Mouse (Mus musculus) urinary bladder, adult 2 months (tissue): ENCODE results near the gene Pou2f2. TPM values are rescaled to one million over a fixed set of nuclear protein-coding genes. Genes with fewer than 3 reads are reported as not detected.
"Not testable (repeated sequence)": the region's sequence is repeated elsewhere in the genome, so short reads cannot be mapped to it uniquely, and the experiment has no call there.

Source experiments
- DNase-seq: peaks from one replicate; pipeline ENCODE4 v3.0.0; 2022; ENCODE audit warnings: low spot score
- polyA plus RNA-seq: library from polyadenylated mRNA; depleted of rRNA; stranded (reverse); fragments of >200 nt; gene quantifications from 2 replicates; pipeline ENCODE4 v1.2.3, GENCODE M21; 2012; rRNA removed

Pou2f2 gene
- polyA plus RNA-seq, 1 experiment: 0.65 TPM

GRCm38 (mm10) chr7:25067338-25067737 lies 112.2 kb downstream of the Pou2f2 start:
- DNase-seq: no peak

- DNase-seq: no peak
These were observed 115.6 kb downstream of the Pou2f2 start for GRCm38 (mm10) chr7:25063900-25064299.

DNA sequence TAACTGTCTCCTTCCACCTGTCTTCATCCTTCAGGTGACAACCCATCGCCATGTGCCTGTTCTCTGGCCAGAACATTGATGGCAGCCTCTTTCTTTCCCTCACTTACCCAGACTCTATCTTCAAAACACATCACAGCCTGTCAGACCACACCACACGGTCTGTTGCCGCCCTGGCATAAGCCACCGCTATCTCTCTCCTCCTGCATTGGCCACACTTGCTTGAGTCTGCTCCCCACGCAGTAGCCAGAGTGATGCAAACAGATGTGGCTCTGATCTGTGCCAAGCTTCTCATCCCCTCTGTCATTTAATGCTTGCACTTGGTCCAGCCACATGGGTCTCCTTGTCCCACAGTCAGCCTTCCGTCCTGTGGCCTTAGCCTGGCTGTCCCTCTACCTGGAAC lies 116.2 kb downstream of the Pou2f2 start:
- no peak for DNase-seq

DNA sequence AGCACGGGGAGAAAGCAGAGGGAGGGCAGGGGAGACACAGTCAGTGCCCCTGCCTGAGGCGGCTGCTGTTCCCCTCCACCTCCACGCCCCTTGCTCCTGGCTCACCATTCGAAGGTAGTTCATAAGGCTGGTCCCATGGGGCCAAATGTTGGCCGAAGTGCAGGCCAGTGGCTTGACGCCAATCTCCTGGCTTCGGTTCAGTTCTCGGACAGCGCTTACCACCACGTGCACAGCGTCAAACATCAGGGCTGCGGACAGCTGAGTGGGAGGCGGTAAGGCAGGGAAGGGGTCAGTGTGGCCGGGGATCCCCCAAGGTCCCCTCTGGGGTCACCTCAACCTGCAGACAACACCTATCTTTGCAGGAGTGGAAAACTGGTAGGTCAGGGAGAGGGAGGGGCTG lies 120.7 kb downstream of the Pou2f2 start:
- no peak for DNase-seq

DNA sequence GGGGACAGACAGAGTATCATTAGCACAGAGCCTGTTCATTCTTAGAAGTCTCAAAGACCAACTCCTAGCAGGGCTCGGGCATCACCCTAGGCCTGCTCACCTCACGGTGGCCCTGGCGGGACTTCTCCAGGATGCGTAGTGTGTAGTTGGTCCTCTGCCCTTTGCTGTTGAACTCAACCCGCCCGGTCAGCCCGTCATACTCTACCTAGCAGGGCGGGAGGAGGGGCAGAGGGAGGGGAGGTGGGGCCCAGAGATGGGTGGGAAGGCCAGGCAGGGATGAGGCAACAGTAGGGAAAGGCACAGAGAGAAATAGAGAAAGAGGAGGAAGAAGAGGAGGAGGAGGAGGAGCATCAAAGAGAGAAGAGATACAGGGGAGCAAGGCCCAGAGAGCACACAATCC lies 121.1 kb downstream of the Pou2f2 start:
- DNase-seq: no peak

DNA sequence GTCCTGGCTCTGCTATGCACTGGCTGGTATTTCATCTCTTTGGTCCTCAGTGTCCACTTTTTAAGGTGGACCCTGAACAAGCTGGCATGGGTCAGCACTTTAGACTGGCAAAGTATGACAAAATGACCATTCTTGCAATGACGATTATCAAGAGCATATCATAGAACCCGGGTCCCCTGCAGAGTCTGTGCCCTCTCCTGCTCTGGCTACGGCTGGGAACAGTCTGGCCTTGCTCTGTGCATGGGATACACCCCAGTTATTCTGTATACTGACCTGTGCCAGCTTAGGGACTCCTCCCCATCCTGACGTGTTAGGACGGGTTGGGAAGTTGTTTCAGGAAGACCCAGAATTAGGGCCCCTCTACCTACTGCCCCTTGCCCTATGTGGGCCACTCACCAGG lies 121.6 kb downstream of the Pou2f2 start:
- DNase-seq: no peak

DNA sequence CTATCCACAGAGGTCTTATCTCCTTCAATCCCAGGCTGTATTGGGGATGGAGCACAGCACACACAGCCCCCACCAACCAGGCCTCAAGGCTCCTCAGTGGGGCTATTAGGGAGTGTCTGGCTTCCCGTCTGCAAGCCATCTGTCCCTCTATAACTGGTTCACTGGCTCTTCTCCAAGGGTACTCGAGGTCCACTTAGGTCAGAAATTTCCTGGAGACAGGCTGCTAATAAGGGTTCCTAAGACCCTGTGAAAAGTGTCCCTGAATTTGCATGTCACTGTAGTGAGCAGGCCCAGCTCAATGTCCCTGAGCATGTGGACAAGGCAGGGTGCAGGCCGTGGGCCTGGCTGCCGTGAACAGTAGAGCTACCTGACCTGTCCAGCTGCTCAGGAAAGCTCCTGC lies 122.6 kb downstream of the Pou2f2 start:
- no peak for DNase-seq

DNA sequence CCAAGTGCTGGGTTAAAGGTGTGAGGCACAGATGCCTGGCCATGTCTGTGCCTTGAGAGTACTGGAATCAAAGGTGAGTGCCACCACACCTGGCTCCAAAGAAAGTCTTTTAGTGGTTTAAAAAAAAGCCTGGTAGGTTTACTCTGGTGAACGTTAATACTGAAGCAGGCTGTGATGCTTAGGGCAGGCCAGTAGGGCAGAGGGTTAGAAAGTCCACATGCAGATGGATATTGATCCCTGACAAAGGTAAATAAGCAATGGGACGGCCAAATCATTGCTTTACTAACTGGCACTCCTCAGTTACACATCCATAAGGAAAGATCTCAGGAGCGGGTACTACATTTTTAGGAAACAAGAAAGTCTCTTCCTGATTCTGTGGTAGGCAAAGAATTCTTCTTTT lies 126.9 kb downstream of the Pou2f2 start:
- DNase-seq: no peak

- DNase-seq: no peak
These were observed 130.1 kb downstream of the Pou2f2 start for GRCm38 (mm10) chr7:25049295-25049930.

- no peak for DNase-seq
These were observed 132.2 kb downstream of the Pou2f2 start for GRCm38 (mm10) chr7:25047363-25047762.

GRCm38 (mm10) chr7:25044599-25044998 lies 134.9 kb downstream of the Pou2f2 start:
- not testable (repeated sequence) for DNase-seq

DNA sequence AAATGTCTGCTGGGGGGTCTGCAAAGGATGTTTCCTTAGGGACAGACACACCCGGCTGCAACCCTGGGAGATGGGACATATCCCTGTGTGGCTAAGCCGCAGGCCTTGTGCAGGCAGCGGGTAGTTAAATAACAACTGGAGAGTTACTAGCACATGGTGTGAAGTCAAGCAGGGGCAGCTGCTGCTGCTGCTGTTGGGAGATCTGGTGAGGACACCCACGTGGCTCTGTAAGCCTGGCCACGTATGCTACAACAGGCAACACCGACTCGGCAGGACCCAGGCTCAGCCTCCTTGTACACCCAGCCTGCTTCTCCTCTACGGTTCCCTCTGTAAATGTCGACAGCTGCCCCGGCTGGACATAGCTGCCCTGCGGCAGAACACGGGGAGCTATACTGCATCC lies 137.6 kb downstream of the Pou2f2 start:
- no peak for DNase-seq

Other genes with a start within 250 kb of the Pou2f2 start
- not detected in 2 replicates for gene Gm4881, start 235.2 kb downstream of the Pou2f2 start, polyA plus RNA-seq
- 367 and 429 TPM in 2 replicates for gene Rabac1, start 207.0 kb downstream of the Pou2f2 start, polyA plus RNA-seq
- 0.51 and 0.93 TPM in 2 replicates for gene Atp1a3, start 173.8 kb downstream of the Pou2f2 start, polyA plus RNA-seq
- gene Grik5, start 107.4 kb downstream of the Pou2f2 start, polyA plus RNA-seq: 30.7 and 34.7 TPM in 2 replicates
- 23.1 and 27.7 TPM in 2 replicates for gene Zfp574, start 107.2 kb downstream of the Pou2f2 start, polyA plus RNA-seq
- gene Dedd2, start 40.9 kb upstream of the Pou2f2 start, polyA plus RNA-seq: 13.8 and 14.2 TPM in 2 replicates
- gene Zfp526, start 41.7 kb upstream of the Pou2f2 start, polyA plus RNA-seq: 6.9 and 9.3 TPM in 2 replicates
- gene Gsk3a, start 58.1 kb upstream of the Pou2f2 start, polyA plus RNA-seq: 79.0 and 83.3 TPM in 2 replicates
- gene Erf, start 71.0 kb upstream of the Pou2f2 start, polyA plus RNA-seq: 23.6 and 26.8 TPM in 2 replicates
- gene Cic, start 88.0 kb upstream of the Pou2f2 start, polyA plus RNA-seq: 30.8 and 58.8 TPM in 2 replicates
- 40.1 and 48.5 TPM in 2 replicates for gene Pafah1b3, start 118.3 kb upstream of the Pou2f2 start, polyA plus RNA-seq
- 0.06 TPM in 1 of 2 replicates, not detected in the other for gene Prr19, start 121.7 kb upstream of the Pou2f2 start, polyA plus RNA-seq
- gene Tmem145, start 126.4 kb upstream of the Pou2f2 start, polyA plus RNA-seq: 0.06 and 0.11 TPM in 2 replicates
- 21.5 and 28.4 TPM in 2 replicates for gene Megf8, start 137.4 kb upstream of the Pou2f2 start, polyA plus RNA-seq
- not detected in 2 replicates for gene Cnfn, start 190.0 kb upstream of the Pou2f2 start, polyA plus RNA-seq
- gene Lipe, start 219.0 kb upstream of the Pou2f2 start, polyA plus RNA-seq: 24.8 and 25.1 TPM in 2 replicates
- 0.08 and 0.16 TPM in 2 replicates for gene Cxcl17, start 233.2 kb upstream of the Pou2f2 start, polyA plus RNA-seq